Mouse (Mus musculus): ENCODE data around the gene Fgfr2. TPM values are rescaled to one million over a fixed set of nuclear protein-coding genes. Genes with fewer than 3 reads are reported as not detected.

Fgfr2 gene
- polyA plus RNA-seq, 1 experiment from 2014 or later, result 24.9 TPM

GRCm38 (mm10) chr7:130251936-130252523, 2871.1 kb downstream of the Fgfr2 start:
- Histone ChIP-seq H3K4me3 (ENCODE audit: low read depth, low read length) (no peak overlapping the region), H3K9me3 (replicated peaks; ENCODE audit: control insufficient read depth, low read length) (no peaks in the 10 kb centered on the region), H3K27ac (ENCODE audit: low read depth, low read length) (no peak overlapping the region), H3K4me2 (no peak overlapping the region), H3K36me3 (ENCODE audit: control insufficient read depth, insufficient read depth, low read length) (no peaks in the 10 kb centered on the region; the same call in 1 of the 2 replicates), H3K4me1 (ENCODE audit: control insufficient read depth, insufficient read depth, low read length) (peaks cover 8% of the 10 kb centered on the region), H3K9ac (ENCODE audit: low read depth, low read length) (no peak overlapping the region), H3K27me3 (ENCODE audit: control insufficient read depth, insufficient read depth, low read length) (no peaks in the 10 kb centered on the region)
- 75% methylated on average over 3 of the region's 3 CpGs for WGBS (ENCODE audit: insufficient replicate concordance)
- ATAC-seq (replicated peaks; ENCODE audit: insufficient number of reproducible peaks, low FRiP score, low TSS enrichment), result no peak

DNA sequence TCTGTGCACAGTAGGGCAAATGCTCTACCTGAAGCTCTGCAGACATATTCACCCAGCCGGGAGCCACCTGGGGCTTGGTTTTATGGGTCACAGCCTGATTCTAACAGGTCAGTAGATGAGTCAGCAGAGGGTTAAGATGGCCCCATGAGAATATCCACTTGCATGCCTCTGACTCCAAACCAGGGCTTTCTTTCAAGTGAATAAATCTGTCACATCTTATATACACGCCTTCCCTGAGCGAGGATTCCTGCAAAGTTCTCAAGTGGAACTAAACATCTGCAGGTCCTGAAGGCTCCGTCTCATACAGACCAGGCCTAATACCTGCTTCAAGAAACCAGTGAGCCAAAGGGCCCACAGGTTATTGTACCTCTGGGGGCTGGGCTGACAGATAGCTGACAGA, 2872.2 kb downstream of the Fgfr2 start:
- no peak for ATAC-seq (replicated peaks; ENCODE audit: insufficient number of reproducible peaks, low FRiP score, low TSS enrichment)
- no peak overlapping the region for H3K4me2 ChIP-seq

GRCm38 (mm10) chr7:130248403-130248802, 2874.7 kb downstream of the Fgfr2 start:
- Histone ChIP-seq H3K4me2 (no peak overlapping the region), H3K27me3 (ENCODE audit: control insufficient read depth, insufficient read depth, low read length) (no peaks in the 10 kb centered on the region), H3K9ac (ENCODE audit: low read depth, low read length) (no peak overlapping the region), H3K4me1 (ENCODE audit: control insufficient read depth, insufficient read depth, low read length) (peaks cover 6% of the 10 kb centered on the region; the same call in 1 of the 2 replicates), H3K36me3 (ENCODE audit: control insufficient read depth, insufficient read depth, low read length) (no peaks in the 10 kb centered on the region), H3K27ac (ENCODE audit: low read depth, low read length) (no peak overlapping the region), H3K9me3 (replicated peaks; ENCODE audit: control insufficient read depth, low read length) (no peaks in the 10 kb centered on the region), H3K4me3 (ENCODE audit: low read depth, low read length) (no peak overlapping the region)
- WGBS (ENCODE audit: insufficient replicate concordance), result 72% methylated on average over 7 of the region's 7 CpGs
- no peak for ATAC-seq (replicated peaks; ENCODE audit: insufficient number of reproducible peaks, low FRiP score, low TSS enrichment)

More for the DNA sequence above, 2872.2 kb downstream of the Fgfr2 start:
- Histone ChIP-seq H3K27ac (ENCODE audit: low read depth, low read length) (no peak overlapping the region), H3K9me3 (replicated peaks; ENCODE audit: control insufficient read depth, low read length) (no peaks in the 10 kb centered on the region), H3K36me3 (ENCODE audit: control insufficient read depth, insufficient read depth, low read length) (no peaks in the 10 kb centered on the region), H3K4me3 (ENCODE audit: low read depth, low read length) (no peak overlapping the region), H3K4me1 (ENCODE audit: control insufficient read depth, insufficient read depth, low read length) (peaks cover 6% of the 10 kb centered on the region; the same call in 1 of the 2 replicates), H3K9ac (ENCODE audit: low read depth, low read length) (no peak overlapping the region), H3K27me3 (ENCODE audit: control insufficient read depth, insufficient read depth, low read length) (no peaks in the 10 kb centered on the region)
- WGBS (ENCODE audit: insufficient replicate concordance), result 80% methylated on average over 4 of the region's 4 CpGs

DNA sequence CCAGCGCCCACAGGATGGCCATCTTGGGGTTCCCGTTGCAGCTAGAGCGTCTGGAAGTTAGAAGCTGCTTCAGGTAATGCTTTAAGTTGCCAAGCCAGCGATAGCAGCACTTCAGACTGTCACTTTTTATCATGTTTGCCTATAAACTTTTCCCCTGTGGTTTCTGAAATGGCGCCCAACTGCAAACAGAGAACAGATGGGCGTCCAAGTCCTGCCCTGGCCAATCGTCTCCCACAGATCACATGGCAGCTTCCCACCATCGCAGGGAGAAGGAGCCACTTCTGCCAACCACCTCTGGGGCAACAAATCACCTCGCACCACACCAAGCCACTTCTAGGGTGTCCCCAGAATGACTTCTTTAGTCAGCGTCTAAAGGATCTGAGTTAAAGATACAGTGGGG, 2875.3 kb downstream of the Fgfr2 start:
- no peak overlapping the region for H3K4me2 ChIP-seq
- no peak for ATAC-seq (replicated peaks; ENCODE audit: insufficient number of reproducible peaks, low FRiP score, low TSS enrichment)
- no peak overlapping the region for H3K27ac ChIP-seq (ENCODE audit: low read depth, low read length)
- 64% methylated on average over 10 of the region's 10 CpGs for WGBS (ENCODE audit: insufficient replicate concordance)
- peaks cover 6% of the 10 kb centered on the region; the same call in 1 of the 2 replicates for H3K4me1 ChIP-seq (ENCODE audit: control insufficient read depth, insufficient read depth, low read length)
- no peaks in the 10 kb centered on the region for H3K27me3 ChIP-seq (ENCODE audit: control insufficient read depth, insufficient read depth, low read length)
- H3K4me3 ChIP-seq (ENCODE audit: low read depth, low read length), result no peak overlapping the region
- no peak overlapping the region for H3K9ac ChIP-seq (ENCODE audit: low read depth, low read length)
- no peaks in the 10 kb centered on the region for H3K9me3 ChIP-seq (replicated peaks; ENCODE audit: control insufficient read depth, low read length)
- H3K36me3 ChIP-seq (ENCODE audit: control insufficient read depth, insufficient read depth, low read length), result no peaks in the 10 kb centered on the region

DNA sequence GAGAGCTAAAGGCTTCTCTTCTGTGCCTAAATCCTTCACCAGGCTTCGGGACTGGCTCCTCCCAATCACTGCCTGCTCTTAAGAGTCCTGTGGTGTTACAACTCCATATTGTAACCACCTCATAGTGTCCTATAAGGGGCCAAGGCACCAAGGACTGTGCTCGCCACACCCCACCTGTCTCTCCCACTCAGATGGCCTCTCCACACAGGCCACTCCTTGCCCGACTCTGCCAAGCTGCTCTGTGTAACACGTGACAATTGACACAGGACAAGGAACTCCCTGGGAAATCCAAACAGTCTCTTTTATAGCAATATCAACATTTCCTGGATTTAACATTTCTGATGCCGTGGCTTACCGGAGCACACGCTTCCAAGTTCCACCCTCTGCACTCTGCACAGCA, 2876.7 kb downstream of the Fgfr2 start:
- ATAC-seq (replicated peaks; ENCODE audit: insufficient number of reproducible peaks, low FRiP score, low TSS enrichment), result no peak
- Histone ChIP-seq H3K27ac (ENCODE audit: low read depth, low read length) (no peak overlapping the region), H3K4me1 (ENCODE audit: control insufficient read depth, insufficient read depth, low read length) (peaks cover 6% of the 10 kb centered on the region; the same call in 1 of the 2 replicates), H3K9me3 (replicated peaks; ENCODE audit: control insufficient read depth, low read length) (no peaks in the 10 kb centered on the region), H3K4me3 (ENCODE audit: low read depth, low read length) (no peak overlapping the region), H3K27me3 (ENCODE audit: control insufficient read depth, insufficient read depth, low read length) (no peaks in the 10 kb centered on the region), H3K9ac (ENCODE audit: low read depth, low read length) (no peak overlapping the region), H3K4me2 (no peak overlapping the region), H3K36me3 (ENCODE audit: control insufficient read depth, insufficient read depth, low read length) (no peaks in the 10 kb centered on the region)
- whole genome bisulfite sequencing (ENCODE audit: insufficient replicate concordance), result 73% methylated on average over 7 of the region's 7 CpGs

DNA sequence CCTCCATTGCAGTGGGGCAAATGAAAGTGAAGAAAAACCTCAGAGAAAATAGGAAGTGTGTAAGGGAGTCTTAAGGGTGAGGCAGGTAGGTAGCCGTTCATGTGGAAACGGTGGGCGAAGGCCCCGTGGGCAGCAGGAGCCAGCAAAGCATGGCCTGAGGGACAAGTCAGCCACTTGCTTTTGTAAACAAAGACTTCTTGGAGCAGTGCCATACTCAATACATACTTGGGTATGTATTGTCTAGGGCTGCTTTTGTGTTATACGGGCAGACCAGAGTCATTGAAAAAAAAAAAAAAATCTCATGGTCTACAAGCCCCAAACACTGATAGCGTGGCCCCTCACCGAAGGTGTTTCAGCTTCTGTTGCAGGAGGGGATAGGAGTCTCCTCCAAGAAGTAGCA, 2878.6 kb downstream of the Fgfr2 start:
- Histone ChIP-seq H3K9me3 (replicated peaks; ENCODE audit: control insufficient read depth, low read length) (no peaks in the 10 kb centered on the region), H3K27ac (ENCODE audit: low read depth, low read length) (no peak overlapping the region), H3K27me3 (ENCODE audit: control insufficient read depth, insufficient read depth, low read length) (no peaks in the 10 kb centered on the region), H3K4me1 (ENCODE audit: control insufficient read depth, insufficient read depth, low read length) (peaks cover 6% of the 10 kb centered on the region; the same call in 1 of the 2 replicates), H3K4me2 (no peak overlapping the region), H3K4me3 (ENCODE audit: low read depth, low read length) (no peak overlapping the region), H3K36me3 (ENCODE audit: control insufficient read depth, insufficient read depth, low read length) (no peaks in the 10 kb centered on the region), H3K9ac (ENCODE audit: low read depth, low read length) (no peak overlapping the region)
- no peak for ATAC-seq (replicated peaks; ENCODE audit: insufficient number of reproducible peaks, low FRiP score, low TSS enrichment)
- WGBS (ENCODE audit: insufficient replicate concordance), result 68% methylated on average over 7 of the region's 7 CpGs

DNA sequence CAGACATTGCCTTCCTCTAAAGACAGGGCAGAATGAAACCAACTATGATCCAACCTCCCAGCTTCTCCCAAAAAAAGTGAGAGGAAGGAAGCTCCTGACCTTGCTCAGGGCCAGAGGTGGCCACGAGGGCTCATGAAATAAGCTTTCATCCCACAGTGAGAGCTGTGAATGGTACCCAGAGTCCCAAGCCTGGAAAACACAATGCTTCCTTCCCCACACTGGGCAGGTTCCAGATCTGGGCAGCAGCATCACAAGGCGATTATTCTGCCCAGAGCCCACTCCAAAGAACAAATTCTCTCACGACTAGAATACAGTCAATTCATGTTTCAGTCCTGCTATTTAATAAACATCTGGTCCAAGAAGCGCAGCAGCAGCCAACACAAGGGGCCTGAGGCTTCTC, 2879.3 kb downstream of the Fgfr2 start:
- H3K27ac ChIP-seq (ENCODE audit: low read depth, low read length), result no peak overlapping the region
- ATAC-seq (replicated peaks; ENCODE audit: insufficient number of reproducible peaks, low FRiP score, low TSS enrichment), result no peak
- H3K9me3 ChIP-seq (replicated peaks; ENCODE audit: control insufficient read depth, low read length), result no peaks in the 10 kb centered on the region
- H3K36me3 ChIP-seq (ENCODE audit: control insufficient read depth, insufficient read depth, low read length), result no peaks in the 10 kb centered on the region
- no peaks in the 10 kb centered on the region for H3K27me3 ChIP-seq (ENCODE audit: control insufficient read depth, insufficient read depth, low read length)
- H3K4me2 ChIP-seq, result no peak overlapping the region
- H3K9ac ChIP-seq (ENCODE audit: low read depth, low read length), result no peak overlapping the region
- H3K4me1 ChIP-seq (ENCODE audit: control insufficient read depth, insufficient read depth, low read length), result peaks cover 6% of the 10 kb centered on the region; the same call in 1 of the 2 replicates
- H3K4me3 ChIP-seq (ENCODE audit: low read depth, low read length), result no peak overlapping the region
- 77% methylated on average over 4 of the region's 4 CpGs for WGBS (ENCODE audit: insufficient replicate concordance)

DNA sequence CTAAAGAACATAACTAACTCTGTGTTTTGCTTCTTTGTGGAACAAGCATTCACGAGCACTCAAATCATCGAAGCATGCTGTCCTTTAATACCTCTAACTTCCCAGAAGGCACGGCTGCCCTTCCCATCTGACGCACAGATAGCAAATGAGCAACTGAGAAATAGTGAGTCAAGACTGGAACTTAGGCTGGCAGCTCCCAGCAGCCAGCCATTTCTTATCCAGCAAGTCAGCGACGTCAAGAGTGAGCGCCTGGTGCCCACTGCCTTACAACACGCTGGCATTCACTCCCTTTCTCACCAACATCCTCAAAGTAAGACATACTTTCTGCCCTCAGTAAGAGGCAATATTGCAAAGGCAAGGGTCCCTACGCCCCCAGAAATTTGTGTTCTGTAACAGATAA, 2883.0 kb downstream of the Fgfr2 start:
- WGBS (ENCODE audit: insufficient replicate concordance), result 87% methylated on average over 9 of the region's 9 CpGs
- H3K9me3 ChIP-seq (replicated peaks; ENCODE audit: control insufficient read depth, low read length), result no peaks in the 10 kb centered on the region
- ATAC-seq (replicated peaks; ENCODE audit: insufficient number of reproducible peaks, low FRiP score, low TSS enrichment), result no peak
- H3K4me1 ChIP-seq (ENCODE audit: control insufficient read depth, insufficient read depth, low read length), result peaks cover 5% of the 10 kb centered on the region
- no peaks in the 10 kb centered on the region for H3K36me3 ChIP-seq (ENCODE audit: control insufficient read depth, insufficient read depth, low read length)
- no peak overlapping the region for H3K9ac ChIP-seq (ENCODE audit: low read depth, low read length)
- H3K27me3 ChIP-seq (ENCODE audit: control insufficient read depth, insufficient read depth, low read length), result no peaks in the 10 kb centered on the region
- no peak overlapping the region for H3K4me2 ChIP-seq
- no peak overlapping the region for H3K27ac ChIP-seq (ENCODE audit: low read depth, low read length)
- H3K4me3 ChIP-seq (ENCODE audit: low read depth, low read length), result no peak overlapping the region

DNA sequence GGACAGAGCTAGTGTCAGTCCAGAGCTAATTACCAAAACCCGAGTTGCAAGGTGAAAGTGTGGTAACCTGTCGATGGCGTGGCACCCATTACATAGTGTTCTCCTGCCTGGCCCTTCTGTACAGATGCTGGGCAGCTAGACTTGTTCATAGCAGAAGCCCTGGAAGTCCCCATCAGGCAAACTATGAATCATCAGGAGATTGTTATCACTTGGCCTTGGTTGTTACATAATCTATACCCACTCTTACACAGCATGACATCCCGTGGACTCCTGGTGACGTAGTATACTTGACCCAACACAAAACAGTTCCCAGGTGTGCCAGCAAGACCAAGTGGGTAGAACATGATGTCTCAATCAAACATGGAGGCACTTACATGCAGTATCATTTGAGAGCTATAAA, 2885.9 kb downstream of the Fgfr2 start:
- no peak for ATAC-seq (replicated peaks; ENCODE audit: insufficient number of reproducible peaks, low FRiP score, low TSS enrichment)
- Histone ChIP-seq H3K27ac (ENCODE audit: low read depth, low read length) (no peak overlapping the region), H3K9me3 (replicated peaks; ENCODE audit: control insufficient read depth, low read length) (no peaks in the 10 kb centered on the region), H3K4me3 (ENCODE audit: low read depth, low read length) (no peak overlapping the region), H3K9ac (ENCODE audit: low read depth, low read length) (no peak overlapping the region), H3K36me3 (ENCODE audit: control insufficient read depth, insufficient read depth, low read length) (no peaks in the 10 kb centered on the region), H3K4me1 (ENCODE audit: control insufficient read depth, insufficient read depth, low read length) (peaks cover 5% of the 10 kb centered on the region), H3K4me2 (no peak overlapping the region), H3K27me3 (ENCODE audit: control insufficient read depth, insufficient read depth, low read length) (no peaks in the 10 kb centered on the region)
- WGBS (ENCODE audit: insufficient replicate concordance), result 64% methylated on average over 5 of the region's 5 CpGs

Data from heart, embryonic 11.5 days (tissue).